In genomic region chr14:89063971-89064370, GRCm38 (mm10) we compare ENCODE assay signal across 21 mouse cellular contexts.
"Had no signal": no experiment of that assay in that cellular context is flagged by ENCODE, and none has a peak within 500 bp of the region (broad histone marks: within the 10 kb centered on the region; RNA-seq: fewer than 3 reads in every experiment).

No protein-coding gene starts in this region.

- H3K4me3 ChIP-seq: liver, embryonic 13.5 days; liver, embryonic 15.5 days; lung, embryonic 15.5 days; megakaryocyte, embryonic 14.5 days; neural tube, embryonic 12.5 days had no signal

- DNase-seq: liver, embryonic 13.5 days; liver, postnatal 0 days; lung, adult 2 months; lung, postnatal 14 days; lung, postnatal 36 days; midbrain, embryonic 14.5 days; retina, postnatal 1 day; right cerebral cortex, adult 18-20 months; right cerebral cortex, postnatal 25 days; right cerebral cortex, postnatal 4 days; spleen, adult 18-20 months; thymus, adult 2 months; thymus, postnatal 25 days; thymus, postnatal 4 days had no signal

- H3K4me2 ChIP-seq: liver, embryonic 13.5 days; liver, embryonic 15.5 days; lung, embryonic 15.5 days; midbrain, embryonic 11.5 days; neural tube, embryonic 12.5 days had no signal

- H3K9ac ChIP-seq: liver, embryonic 13.5 days; liver, embryonic 15.5 days; liver, postnatal 0 days; lung, embryonic 15.5 days; neural tube, embryonic 12.5 days had no signal

- H3K27me3 ChIP-seq: liver, embryonic 13.5 days; liver, embryonic 15.5 days; lung, embryonic 15.5 days; megakaryocyte, embryonic 14.5 days; neural tube, embryonic 12.5 days had no signal

- H3K9me3 ChIP-seq: liver, embryonic 13.5 days; liver, embryonic 15.5 days; lung, embryonic 15.5 days; neural tube, embryonic 12.5 days had no signal

- H3K4me1 ChIP-seq: liver, embryonic 13.5 days; liver, embryonic 15.5 days; lung, embryonic 15.5 days; megakaryocyte, embryonic 14.5 days; neural tube, embryonic 12.5 days had no signal

- ATAC-seq: liver, postnatal 0 days; lung, postnatal 0 days had no signal

- H3K36me3 ChIP-seq: liver, embryonic 13.5 days; liver, embryonic 15.5 days; lung, embryonic 15.5 days; neural tube, embryonic 12.5 days had no signal

- H3K27ac ChIP-seq: liver, embryonic 13.5 days; liver, embryonic 15.5 days; lung, embryonic 15.5 days; macrophage; neural tube, embryonic 12.5 days had no signal
